10 mouse cellular contexts compared by ENCODE assay signal in genomic region chr2:167541761-167542160, GRCm38 (mm10). TPM values are rescaled to one million over a fixed set of nuclear protein-coding genes. Genes with fewer than 3 reads are reported as not detected.
DNase-seq lines count a peak whose midpoint lies in the region; ATAC-seq lines count a peak whose summit lies in the region.
"Had no signal": no experiment of that assay in that cellular context is flagged by ENCODE, and none has a peak within 500 bp of the region (broad histone marks: within the 10 kb centered on the region; RNA-seq: fewer than 3 reads in every experiment).

No protein-coding gene starts in this region.

- H3K9me3 ChIP-seq in hindbrain, embryonic 11.5 days (ENCODE audit: control insufficient read depth, low read length), result no peaks in the 10 kb centered on the region
- H3K9me3 ChIP-seq in hindbrain, embryonic 16.5 days (ENCODE audit: control insufficient read depth, low read length), result no peaks in the 10 kb centered on the region
- no peaks in the 10 kb centered on the region for H3K9me3 ChIP-seq in limb, embryonic 11.5 days (ENCODE audit: control insufficient read depth, low read length)

- H3K4me1 ChIP-seq in hindbrain, embryonic 11.5 days (replicated peaks; ENCODE audit: control insufficient read depth, insufficient read depth, low read length), result peaks cover 22% of the 10 kb centered on the region
- H3K4me1 ChIP-seq in hindbrain, embryonic 16.5 days (ENCODE audit: control insufficient read depth, insufficient read depth, low read depth, low read length), result peaks cover 16% of the 10 kb centered on the region
- peaks cover 63% of the 10 kb centered on the region for H3K4me1 ChIP-seq in limb, embryonic 11.5 days (ENCODE audit: control insufficient read depth, insufficient read depth, low read length)

- no peak for ATAC-seq in hindbrain, embryonic 11.5 days (ENCODE audit: low FRiP score)
- no peak for ATAC-seq in hindbrain, embryonic 16.5 days
- ATAC-seq in limb, embryonic 11.5 days (ENCODE audit: insufficient number of reproducible peaks, low FRiP score, low TSS enrichment, low read depth), result no peak

- peak overlapping the region; percentile 22; the same call in 1 of the 2 replicates for H3K4me2 ChIP-seq in hindbrain, embryonic 11.5 days (replicated peaks; ENCODE audit: low read depth, low read length)
- H3K4me2 ChIP-seq in hindbrain, embryonic 16.5 days (ENCODE audit: low read length), result no peak overlapping the region
- peak overlapping the region; percentile 94 for H3K4me2 ChIP-seq in limb, embryonic 11.5 days (ENCODE audit: low read depth, severe bottlenecking)

- no peaks in the 10 kb centered on the region for H3K36me3 ChIP-seq in hindbrain, embryonic 11.5 days (ENCODE audit: control insufficient read depth, insufficient read depth, low read length)
- no peaks in the 10 kb centered on the region for H3K36me3 ChIP-seq in hindbrain, embryonic 16.5 days (ENCODE audit: control insufficient read depth, insufficient read depth, low read length)
- peaks cover 9% of the 10 kb centered on the region for H3K36me3 ChIP-seq in limb, embryonic 11.5 days (ENCODE audit: control insufficient read depth, insufficient read depth, low read length)

- no peak overlapping the region for H3K9ac ChIP-seq in hindbrain, embryonic 11.5 days (ENCODE audit: low read depth, low read length)
- H3K9ac ChIP-seq in hindbrain, embryonic 16.5 days (ENCODE audit: low read depth, low read length), result no peak overlapping the region
- peak overlapping the region; percentile 76 for H3K9ac ChIP-seq in limb, embryonic 11.5 days (ENCODE audit: low read length)

- DNase-seq in hindbrain, embryonic 11.5 days (ENCODE audit: low spot score), result no peak
- DNase-seq in 3134 (ENCODE audit: extremely low read depth, insufficient read length, low spot score) (peak; percentile 39), NIH3T3 (ENCODE audit: low read depth) (peak; percentile 44)
- DNase-seq in limb, embryonic 11.5 days (ENCODE audit: low spot score), result no peak
- no peak for DNase-seq in embryo, embryonic 10.5 days (ENCODE audit: low spot score)
- DNase-seq in layer of hippocampus, adult 9-11 months, result no peak
- no peak for DNase-seq in yolk sac, embryonic 10.5 days (ENCODE audit: low spot score)
- DNase-seq: adrenal gland, postnatal 10 days; cerebellum, adult 9-10 months had no signal

- WGBS in hindbrain, embryonic 11.5 days, result 71% methylated on average over 12 of the region's 12 CpGs
- 76% methylated on average over 12 of the region's 12 CpGs for WGBS in hindbrain, embryonic 16.5 days
- WGBS in limb, embryonic 11.5 days, result 55% methylated on average over 12 of the region's 12 CpGs

- no peak overlapping the region for H3K4me3 ChIP-seq in hindbrain, embryonic 11.5 days (ENCODE audit: low read depth, low read length)
- no peak overlapping the region for H3K4me3 ChIP-seq in hindbrain, embryonic 16.5 days (ENCODE audit: low read length)
- H3K4me3 ChIP-seq in limb, embryonic 11.5 days (ENCODE audit: low read depth, low read length), result peak overlapping the region; percentile 93

- 0 out of 2 replicates have a peak overlapping the region, but pooled peaks have one; percentile 11 for H3K27ac ChIP-seq in hindbrain, embryonic 11.5 days (ENCODE audit: low read depth, low read length)
- H3K27ac ChIP-seq in hindbrain, embryonic 16.5 days (ENCODE audit: low read depth, low read length), result no peak overlapping the region
- H3K27ac ChIP-seq in limb, embryonic 11.5 days (replicated peaks; ENCODE audit: low read depth, low read length), result peak overlapping the region; percentile 90

- H3K27me3 ChIP-seq in hindbrain, embryonic 11.5 days (ENCODE audit: control insufficient read depth, insufficient read depth, low read length), result peaks cover 33% of the 10 kb centered on the region
- peaks cover 17% of the 10 kb centered on the region for H3K27me3 ChIP-seq in hindbrain, embryonic 16.5 days (replicated peaks; ENCODE audit: control insufficient read depth, insufficient read depth, low read length)
- peaks cover 5% of the 10 kb centered on the region for H3K27me3 ChIP-seq in limb, embryonic 11.5 days (ENCODE audit: control insufficient read depth, insufficient read depth, low read length)

RNA-seq across cellular contexts. Expression of gene Snai1, which starts 3.8 kb away (rescaled TPM):
- 27.6 and 29.5 TPM in 2 replicates for polyA plus RNA-seq in hindbrain, embryonic 11.5 days (2014; fragmentation: Nextera tagmentation; extraction: Ambion mirVana)
- 4.5 and 8.4 TPM in 2 replicates for polyA plus RNA-seq in hindbrain, embryonic 16.5 days (2015; fragmentation: Nextera tagmentation; extraction: Ambion mirVana)
- 102 and 104 TPM in 2 replicates for polyA plus RNA-seq in limb, embryonic 11.5 days (2014; fragmentation: Nextera tagmentation; extraction: Ambion mirVana)

RNA-seq across cellular contexts. Expression of gene Spata2, which starts 49.1 kb away (rescaled TPM):
- 13.5 and 15.0 TPM in 2 replicates for polyA plus RNA-seq in hindbrain, embryonic 11.5 days (2014; fragmentation: Nextera tagmentation; extraction: Ambion mirVana)
- polyA plus RNA-seq in hindbrain, embryonic 16.5 days (2015; fragmentation: Nextera tagmentation; extraction: Ambion mirVana), result 30.5 and 33.6 TPM in 2 replicates
- 14.6 and 16.0 TPM in 2 replicates for polyA plus RNA-seq in limb, embryonic 11.5 days (2014; fragmentation: Nextera tagmentation; extraction: Ambion mirVana)

RNA-seq across cellular contexts. Expression of gene Rnf114, which starts 49.3 kb away (rescaled TPM):
- 120 and 140 TPM in 2 replicates for polyA plus RNA-seq in hindbrain, embryonic 11.5 days (2014; fragmentation: Nextera tagmentation; extraction: Ambion mirVana)
- 112 and 115 TPM in 2 replicates for polyA plus RNA-seq in hindbrain, embryonic 16.5 days (2015; fragmentation: Nextera tagmentation; extraction: Ambion mirVana)
- 111 and 114 TPM in 2 replicates for polyA plus RNA-seq in limb, embryonic 11.5 days (2014; fragmentation: Nextera tagmentation; extraction: Ambion mirVana)

Comparison
In these comparisons a context has a peak if more than half of its experiments do, and no peak if none do; other contexts are left out.
1. DNase-seq: peak in 3134 (single experiment) and NIH3T3 (single experiment); none in hindbrain, embryonic 11.5 days (single experiment), limb, embryonic 11.5 days (single experiment), embryo, embryonic 10.5 days (single experiment), layer of hippocampus, adult 9-11 months (single experiment) and yolk sac, embryonic 10.5 days (single experiment).